Mouse (Mus musculus) adrenal gland, postnatal 36 days (tissue): ENCODE measurements around the gene Calhm3. TPM values are rescaled to one million over a fixed set of nuclear protein-coding genes. Genes with fewer than 3 reads are reported as not detected.
"Not testable (repeated sequence)": the region's sequence is repeated elsewhere in the genome, so short reads cannot be mapped to it uniquely, and the experiment has no call there.

Experiments used
- DNase-seq, 2 experiments: peaks; one replicate each; pipeline ENCODE4 v3.0.0; 2021; ENCODE audit warnings: mixed read lengths in 1 of 2
- total RNA-seq, 2 experiments: library from RNA; stranded (reverse); gene quantifications; 2 replicates each; pipeline ENCODE4 v1.2.3; 2021

Calhm3 gene
- total RNA-seq, 2 experiments from 2014 or later: not detected

DNA sequence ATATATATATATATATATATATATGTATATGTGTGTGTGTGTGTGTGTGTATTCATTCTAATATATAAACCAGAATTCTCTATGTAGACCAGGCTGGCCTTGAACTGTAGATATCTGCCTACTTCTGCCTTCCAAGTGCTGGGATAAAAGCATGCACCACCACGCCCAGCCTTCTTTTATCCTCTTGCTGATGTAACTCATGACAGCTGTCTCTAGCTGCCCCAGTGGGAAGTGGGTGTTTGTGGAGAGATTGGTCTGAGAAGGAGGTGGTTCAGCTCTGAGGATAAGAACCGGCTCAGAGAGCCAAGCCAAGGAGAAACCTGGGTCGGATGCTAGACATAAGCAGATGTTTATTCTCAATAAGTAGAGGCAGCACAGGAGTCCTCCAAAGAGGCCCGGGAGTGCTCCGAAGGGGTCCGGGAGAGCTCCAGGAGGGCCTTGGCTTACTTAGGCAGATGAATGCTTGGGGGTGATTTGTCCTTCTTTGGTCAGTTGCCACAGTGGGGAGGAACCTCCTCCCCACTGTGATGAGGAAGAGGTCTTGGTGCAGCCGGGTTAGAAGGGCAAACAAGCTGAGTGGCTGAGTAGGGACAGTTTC lies 10.2 kb upstream of the Calhm3 start:
- DNase-seq: no peak

DNA sequence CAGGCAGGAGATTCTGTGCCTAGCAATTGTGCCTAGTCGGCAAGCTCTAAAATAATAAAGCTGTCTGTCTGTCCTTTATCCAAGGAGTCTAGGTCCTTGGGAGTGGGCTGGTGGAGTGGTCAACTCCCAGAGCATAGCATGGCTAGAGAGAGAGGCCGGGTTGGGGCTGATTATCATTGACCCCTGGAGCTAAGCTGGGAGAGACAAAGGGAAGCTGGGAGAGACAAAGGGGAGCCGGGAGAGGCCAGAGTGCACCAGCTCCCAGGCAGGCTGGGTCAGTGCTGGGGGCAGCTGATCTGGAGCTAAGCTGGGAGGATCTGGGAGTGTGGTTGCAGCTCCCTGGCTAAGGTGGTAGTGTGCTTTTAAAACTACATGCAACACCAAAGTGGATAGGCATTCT lies 9.2 kb upstream of the Calhm3 start:
- DNase-seq: no peak

DNA sequence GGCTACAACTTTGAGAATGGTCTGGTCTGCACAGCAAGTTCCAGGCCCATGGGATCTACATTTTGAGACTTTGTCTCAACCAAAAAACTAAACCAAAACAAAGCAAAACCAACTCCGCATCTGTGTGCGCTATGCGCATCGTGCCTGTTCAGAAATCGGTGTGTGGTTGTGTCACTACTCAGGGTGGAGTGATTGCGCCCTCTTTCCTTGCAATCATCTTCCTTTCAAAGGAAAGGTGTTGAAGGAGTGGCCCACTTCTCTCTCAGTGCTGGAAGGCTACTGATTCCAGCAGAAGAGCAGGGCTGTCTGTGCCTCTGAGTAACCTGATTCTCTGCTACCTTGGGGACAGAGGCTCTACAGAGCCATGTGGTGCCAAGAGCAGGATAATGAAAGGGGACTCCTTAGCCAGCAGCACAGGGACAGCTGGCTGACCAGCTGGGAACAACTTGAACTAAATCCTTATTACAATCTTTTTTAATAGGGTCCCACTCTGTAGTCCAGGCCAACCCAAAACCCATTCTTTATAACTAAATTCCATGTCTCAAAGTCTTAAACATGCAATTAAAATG lies 5.7 kb upstream of the Calhm3 start:
- DNase-seq: no peak

DNA sequence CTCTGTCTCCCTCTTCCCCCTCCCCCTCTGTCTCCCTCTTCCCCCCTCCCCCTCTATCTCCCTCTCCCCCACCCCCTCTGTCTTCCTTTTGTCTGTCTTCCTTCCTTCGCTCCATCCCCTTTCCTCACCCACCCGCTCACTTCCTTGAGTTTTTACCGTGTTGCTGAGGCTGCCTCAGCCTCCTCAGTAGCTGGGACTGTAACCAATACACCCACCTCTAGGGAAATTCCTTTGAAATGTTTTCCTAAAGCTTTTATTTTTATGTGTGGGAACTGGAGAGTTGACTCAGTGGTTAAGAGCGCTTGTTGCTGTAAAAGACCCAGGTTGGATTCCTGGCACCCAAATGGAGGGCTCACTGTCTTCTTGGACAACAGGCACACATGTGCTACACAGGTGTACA lies 4.1 kb upstream of the Calhm3 start:
- DNase-seq: no peak

DNA sequence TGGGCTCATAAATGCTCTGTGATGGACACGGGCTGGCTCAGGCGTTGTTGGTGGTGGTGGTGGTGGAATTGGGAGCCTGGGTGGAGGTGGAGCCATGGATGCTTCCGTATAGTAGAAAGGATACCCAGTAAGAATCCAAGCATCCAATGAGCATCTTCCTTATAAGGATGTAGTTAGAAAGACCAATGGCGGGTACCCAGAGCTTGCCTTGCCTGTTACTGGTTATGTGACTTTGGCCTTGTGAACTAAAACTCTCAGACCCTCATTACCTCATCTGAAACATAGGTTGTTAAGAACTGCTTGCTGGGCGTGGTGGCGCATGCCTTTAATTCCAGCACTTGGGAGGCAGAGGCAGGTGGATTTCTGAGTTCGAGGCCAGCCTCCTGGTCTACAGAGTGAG lies 3.8 kb downstream of the Calhm3 start:
- no peak for DNase-seq

DNA sequence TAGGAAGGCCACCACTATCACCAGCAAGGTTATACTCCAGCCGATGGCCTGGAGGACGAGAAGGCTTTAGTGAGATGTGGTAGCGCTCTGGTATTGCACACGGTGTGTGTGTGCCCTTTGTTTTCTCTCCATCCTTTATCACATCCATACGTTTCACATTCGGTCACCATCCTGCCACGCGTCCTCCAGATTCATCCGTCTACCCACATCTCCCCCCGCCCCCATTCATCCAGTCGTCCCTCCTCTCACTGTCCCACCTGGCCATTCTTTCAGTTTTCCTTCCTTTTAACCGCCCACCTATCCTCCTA lies 5.5 kb downstream of the Calhm3 start:
- DNase-seq: no peak

DNA sequence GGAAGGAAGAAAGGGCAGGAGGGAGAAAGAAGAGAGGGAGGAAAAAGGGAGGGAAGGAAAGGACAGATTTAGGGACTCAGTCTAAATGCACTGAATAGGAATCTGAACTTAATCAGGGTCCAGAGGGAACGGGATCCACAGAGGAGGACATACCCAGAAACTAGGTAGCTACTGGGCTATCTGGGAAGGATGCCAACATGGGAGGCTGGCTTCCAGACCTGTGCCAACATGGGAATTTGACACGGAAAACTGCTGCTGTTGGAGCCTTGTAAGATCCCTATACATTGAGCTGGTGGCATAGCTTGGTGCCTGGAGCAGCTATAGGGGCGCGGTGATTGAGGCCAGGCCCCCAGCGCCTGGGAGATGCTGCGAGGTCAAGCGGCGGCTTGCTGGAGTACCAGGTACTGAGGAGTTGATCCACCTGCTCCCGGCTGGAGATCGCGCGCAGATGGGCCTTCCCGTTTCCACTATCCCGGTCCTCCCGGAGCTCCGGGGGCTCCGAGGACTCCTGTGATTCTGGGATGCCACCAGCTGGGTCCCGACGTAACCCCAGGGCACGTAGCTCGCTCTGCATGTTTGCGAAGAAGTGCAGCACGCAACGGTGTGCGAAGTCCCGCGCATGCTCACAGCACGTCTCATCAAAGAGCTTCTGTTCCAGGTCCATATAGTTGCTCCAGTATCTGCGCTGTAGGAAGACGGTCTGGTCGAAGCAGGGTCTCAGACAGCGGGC lies 6.1 kb downstream of the Calhm3 start:
- DNase-seq: no peak

DNA sequence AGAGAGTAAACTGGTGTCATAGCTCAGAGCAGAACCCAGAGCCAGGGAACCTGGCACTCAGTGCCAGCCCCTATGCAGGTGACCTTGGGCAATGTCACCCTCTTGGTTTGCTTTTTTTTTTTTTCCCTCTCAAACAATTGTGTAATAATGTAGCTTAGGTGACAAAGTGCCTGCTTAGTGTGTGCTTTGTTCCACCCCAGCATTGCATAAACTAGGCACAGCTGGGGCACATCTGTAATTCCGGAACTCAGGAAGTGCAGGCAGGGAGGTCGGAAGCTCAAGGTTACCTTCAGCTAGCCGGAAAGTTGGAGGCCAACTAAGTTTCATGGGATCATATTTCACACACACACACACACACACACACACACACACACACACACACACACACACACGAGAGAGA lies 7.7 kb downstream of the Calhm3 start:
- DNase-seq: peak in 1 of 2 experiments; percentile 39

DNA sequence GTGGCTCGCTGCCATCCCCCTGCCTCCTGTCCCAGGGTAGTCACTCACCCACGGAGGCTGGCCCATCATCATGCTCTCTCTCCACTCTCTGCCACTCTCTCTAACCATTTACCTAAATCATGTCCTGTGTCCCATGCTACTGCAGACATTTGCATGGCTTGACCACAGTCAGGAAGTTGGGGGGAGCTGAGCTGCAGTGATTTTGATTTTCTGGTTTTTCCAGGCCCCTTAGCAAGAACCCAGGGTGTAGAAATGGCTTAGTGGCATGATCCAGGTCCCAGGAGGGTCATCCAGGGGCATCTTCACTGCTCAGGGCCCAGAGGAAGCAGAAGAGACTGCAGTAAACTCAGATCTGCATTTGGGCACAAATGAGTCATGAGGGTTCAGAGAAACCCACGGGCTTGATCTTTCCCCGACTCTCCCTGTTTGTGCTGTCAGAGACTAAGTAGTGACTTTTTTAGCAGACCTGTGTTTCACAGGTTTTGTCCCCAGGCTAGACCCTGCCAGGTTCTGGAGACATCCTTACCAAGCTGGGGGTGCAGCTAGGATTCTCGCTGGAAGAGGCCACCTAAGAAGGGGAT lies 9.2 kb downstream of the Calhm3 start:
- no peak for DNase-seq

DNA sequence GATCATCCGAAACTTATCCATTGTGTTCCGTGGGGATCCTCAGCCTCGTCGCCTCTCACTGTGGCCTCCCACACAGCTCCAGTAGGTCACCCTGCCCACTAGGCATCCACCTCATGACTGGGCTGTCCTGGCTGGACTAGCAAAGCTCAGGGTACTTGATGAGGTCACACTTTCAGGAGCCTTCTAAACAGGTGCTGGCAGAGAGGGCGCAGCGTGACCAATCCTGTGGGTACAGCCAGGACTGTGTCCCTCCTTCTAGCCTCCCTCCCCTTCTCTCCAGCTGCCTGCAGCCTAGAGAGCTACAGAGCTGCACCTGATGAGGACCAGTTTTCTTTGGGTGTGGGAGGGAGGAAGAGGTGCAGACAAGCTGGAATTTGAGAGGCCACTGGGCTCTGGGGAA lies 13.4 kb downstream of the Calhm3 start, which contains the start of gene Calhm1:
Gene Calhm1, minus strand, starts transcription at position 101 of the 400 bp plus-strand sequence.
- no peak for DNase-seq

DNA sequence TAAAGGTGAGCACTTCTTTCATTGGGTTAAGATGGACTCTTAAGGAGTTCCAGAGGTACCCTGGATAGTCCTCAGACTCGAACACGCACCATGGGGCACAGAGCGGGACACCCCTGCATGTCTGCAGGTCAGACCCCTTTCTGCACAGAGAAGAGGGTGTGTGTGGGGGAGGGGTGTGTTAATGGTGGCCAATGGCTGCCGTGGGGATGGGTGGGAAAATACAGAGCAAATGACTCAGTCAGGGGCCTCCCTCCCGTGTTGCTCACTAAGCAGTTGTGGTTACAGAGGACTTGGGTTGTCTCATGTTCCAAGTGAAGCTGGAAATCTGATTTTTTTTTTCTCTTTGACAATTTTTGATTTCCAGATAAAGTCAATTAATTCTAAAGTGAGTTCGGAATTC lies 15.1 kb downstream of the Calhm3 start:
- DNase-seq: no peak

DNA sequence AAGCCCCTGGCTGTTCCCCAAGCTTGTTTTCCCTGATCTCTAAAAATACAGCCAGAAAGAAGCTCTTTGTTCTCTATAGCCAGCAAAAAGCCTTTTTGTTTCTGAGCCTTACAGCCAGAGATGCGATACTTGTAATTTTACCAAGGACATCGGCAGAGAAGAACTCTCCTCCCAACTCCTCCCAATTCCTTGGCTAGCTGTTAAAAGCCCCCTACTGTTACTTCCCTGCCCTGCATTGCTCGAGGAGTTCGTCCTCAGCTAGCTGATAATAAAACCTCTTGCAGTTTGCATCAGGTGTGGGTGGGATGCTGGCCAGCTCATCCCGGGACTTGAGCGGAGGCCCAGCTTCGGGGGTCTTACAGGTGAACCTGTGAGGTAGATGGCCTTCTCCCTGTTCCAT lies 18.0 kb downstream of the Calhm3 start:
- DNase-seq: not testable (repeated sequence)

DNA sequence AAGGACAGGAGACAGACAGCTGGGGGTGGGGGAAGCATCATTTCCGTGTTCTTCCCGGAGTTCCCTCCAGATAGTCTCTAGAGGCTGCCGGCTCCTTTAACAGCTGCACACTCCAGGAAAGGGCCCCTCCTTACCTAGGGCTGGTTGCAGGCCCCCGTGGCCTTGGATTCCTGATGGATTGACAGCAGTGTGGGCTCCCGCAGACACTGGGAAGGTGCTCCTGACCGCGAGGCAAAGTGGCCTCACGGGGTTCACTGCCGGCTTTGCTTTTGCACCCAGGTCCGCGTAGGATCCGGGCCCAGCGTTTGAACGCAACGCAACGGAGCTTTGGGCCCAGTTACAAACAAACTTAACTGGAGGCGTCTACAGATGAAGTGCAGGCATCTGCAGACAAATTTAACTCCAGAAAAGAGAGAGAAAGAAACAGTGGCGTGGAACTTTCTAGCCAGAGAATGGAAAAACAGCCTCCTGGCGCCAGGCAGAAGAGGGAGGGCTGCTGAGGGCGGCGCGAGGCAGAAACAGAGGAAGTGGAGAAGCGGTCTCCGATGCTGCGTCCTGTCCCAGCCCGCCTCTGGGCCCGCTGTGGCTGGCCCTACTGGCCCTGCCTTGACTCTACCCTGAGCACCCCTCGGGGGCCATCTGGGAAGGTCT lies 19.7 kb downstream of the Calhm3 start, which contains the start of gene Calhm2:
Gene Calhm2, minus strand, starts transcription at position 524 of the 651 bp plus-strand sequence.
- peak; percentile 62 to 73 for DNase-seq

DNA sequence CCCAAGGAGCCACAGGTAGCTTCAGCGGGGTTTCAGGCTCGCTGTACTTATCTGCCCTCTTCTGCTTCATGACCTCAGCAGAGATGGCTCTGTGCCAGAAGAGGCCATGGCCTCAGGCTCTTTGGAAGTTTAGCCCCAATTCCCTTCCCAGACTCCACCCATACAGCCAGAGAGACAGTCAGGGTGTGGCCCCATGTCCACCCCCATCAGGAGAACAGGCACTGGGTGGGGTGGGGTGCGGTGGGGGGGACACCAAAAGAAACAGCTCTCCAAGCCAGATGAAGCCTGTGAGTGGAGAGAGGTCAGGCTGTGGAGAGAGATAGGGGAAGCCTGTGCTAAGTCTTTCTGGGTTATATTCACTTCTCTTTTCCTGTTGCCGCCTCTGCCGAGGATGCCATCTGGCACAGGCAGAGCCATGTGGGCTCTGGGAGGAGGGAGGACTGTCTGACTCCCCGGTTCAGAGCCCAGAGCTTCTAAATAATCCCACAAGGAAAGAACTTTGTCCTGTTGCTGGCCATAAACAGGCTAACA lies 20.4 kb downstream of the Calhm3 start:
- peak; percentile 61 to 75 for DNase-seq

DNA sequence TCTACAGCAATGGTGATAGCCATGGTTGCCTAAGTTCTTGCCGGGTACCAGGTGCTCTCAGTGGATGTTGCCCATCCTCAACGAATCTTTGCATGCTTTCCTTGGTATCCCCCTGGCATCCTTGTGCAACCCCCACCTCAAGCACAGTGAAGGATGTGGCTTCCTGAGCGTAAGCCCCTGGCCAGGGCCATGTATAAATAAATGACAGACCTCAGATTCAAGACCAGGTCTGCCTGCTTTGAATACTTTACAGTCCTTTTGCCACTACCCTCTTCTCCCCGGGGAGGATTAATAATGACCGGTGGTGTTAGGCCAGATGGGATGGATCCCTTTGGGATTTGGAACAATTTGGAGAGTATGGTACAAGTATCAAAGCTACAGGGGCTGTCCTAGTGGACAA lies 21.4 kb downstream of the Calhm3 start:
- no peak for DNase-seq

DNA sequence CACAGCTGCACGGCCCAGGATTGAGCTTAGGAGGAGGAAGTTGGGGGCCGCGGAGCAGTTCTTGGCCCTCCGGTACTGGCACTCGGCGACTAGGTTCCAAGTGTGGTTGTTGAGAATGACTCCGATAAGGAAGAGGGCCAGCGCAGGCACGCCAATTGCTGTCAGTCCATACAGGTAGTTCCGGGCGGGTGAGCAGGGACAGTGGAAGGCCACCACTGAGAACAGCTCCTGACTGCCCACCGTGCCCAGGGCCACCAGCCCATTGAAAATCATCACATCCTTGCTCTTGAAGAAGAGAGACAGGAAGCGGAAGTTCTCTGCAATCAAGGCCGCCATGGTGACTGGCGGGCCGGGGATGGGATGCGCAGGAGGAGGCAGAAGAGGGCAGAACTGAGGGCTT lies 22.0 kb downstream of the Calhm3 start:
- no peak for DNase-seq

DNA sequence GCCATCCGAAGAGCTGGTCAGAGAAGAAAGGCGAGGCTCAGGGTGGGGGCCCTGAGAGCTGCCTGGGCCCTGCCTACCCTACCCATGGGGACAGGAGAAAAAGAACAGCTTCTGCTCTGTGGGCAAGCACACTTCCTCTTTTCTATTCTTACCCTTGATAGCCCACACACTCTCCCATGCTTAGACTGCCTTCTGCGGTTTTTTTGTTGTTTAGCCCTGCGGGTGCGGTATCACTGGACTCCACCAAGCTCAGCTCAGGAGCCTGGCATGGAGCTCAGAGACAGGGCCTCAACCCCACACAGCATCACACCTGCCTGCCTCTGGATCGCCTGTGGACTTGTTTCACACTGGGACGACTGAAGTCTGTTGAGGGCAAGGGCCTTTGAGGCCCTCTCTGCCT lies 24.4 kb downstream of the Calhm3 start:
- DNase-seq: no peak

DNA sequence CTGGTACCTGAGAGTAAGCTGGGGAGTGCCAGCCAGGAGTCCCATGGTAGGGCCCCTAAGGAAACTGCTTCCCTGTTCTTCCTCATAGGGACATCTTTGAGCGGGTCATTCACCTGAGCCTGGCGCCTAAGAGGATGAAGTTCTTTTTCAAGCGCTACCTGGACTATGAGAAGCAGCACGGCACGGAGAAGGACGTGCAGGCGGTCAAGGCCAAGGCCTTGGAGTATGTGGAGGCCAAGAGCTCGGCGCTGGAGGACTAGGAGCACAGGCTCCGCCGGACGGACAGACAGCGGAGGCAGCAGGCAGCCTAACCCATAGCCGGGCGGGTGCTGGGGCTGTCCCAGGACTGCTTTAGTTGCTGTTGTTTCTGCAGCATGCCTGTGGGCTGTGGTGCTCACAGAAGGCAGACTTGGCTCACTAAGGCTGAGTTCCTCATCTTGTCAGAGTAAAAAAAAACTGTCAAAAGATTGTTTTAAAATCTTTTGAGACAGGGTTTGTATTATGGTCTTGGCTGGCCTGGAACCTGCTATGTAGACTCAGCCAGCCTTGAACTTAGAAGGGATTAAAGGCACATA lies 26.9 kb downstream of the Calhm3 start:
- DNase-seq: peak; percentile 39 to 44

DNA sequence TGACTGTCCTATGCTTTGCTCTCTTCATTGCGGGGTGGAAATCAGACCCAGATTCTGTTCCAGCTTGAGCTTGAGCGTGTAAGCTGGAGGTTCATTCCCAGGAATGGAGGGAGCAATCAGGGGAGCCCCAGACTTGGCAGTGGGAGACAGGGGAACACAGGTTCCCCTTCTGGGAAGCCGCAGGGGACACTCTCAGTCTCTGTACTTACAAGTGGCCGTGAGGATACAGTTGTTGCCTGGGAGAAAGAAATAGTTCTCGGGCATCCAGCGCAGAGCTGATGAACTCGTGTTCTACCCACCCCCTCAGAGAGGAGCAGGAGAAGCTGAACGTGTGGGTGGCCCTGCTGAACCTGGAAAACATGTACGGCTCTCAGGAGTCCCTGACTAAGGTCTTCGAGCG lies 28.7 kb downstream of the Calhm3 start:
- DNase-seq: no peak

DNA sequence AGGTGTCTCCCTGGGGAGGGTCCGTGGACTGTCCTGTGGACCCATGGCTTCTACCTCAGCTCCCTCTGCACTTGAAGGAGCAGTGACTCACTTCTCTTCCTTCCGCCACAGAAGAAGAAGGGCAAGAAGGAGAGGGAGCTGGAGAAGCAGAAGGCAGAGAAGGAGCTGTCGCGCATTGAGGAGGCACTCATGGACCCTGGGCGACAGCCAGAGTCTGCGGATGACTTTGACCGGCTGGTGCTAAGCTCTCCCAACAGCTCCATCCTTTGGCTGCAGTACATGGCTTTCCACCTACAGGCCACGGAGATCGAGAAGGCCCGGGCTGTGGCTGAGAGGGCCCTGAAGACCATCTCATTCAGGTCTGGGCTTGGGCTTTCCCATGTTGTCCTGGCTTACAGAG lies 29.4 kb downstream of the Calhm3 start:
- DNase-seq: no peak

DNA sequence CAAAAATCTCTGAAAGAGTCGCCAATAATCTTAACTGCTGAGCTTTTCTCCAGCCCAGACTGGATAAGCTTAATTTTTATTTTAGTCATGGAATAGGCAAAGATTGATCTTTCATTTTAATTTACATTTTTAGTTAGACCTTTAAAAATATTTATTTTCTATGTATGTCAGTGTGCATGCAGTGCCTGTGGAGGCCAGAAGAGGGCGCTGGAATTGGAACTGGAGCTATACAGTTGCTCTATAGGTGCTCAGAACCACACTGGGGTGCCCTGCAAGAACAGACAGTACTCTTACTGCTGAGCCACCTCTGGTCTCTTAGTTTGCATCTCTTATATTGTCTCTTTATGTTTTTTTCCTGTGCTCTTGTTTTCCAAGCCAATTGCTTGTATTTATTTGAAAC lies 34.8 kb downstream of the Calhm3 start:
- DNase-seq: peak in 1 of 2 experiments; percentile 39

DNA sequence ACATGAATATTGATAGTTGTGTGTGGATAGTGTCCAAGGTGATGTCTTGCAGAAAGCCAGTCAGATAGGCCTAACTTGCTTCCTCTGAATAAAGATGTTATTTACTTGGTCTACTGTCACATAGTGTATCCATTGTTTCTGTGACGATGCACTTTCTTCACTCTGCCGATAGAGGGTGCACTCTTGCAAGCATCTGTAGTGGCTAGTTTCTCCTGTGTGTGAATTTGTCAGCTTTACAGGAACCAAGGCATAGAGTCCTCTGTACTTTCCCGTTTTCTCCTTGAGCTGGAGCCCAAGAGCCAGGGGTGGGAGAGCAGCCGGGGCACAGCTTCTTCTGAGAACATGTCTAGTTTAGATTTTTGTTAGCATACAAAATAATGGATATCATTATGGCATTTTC lies 36.5 kb downstream of the Calhm3 start:
- peak in 1 of 2 experiments; percentile 42 for DNase-seq
